In the genomic region with DNA sequence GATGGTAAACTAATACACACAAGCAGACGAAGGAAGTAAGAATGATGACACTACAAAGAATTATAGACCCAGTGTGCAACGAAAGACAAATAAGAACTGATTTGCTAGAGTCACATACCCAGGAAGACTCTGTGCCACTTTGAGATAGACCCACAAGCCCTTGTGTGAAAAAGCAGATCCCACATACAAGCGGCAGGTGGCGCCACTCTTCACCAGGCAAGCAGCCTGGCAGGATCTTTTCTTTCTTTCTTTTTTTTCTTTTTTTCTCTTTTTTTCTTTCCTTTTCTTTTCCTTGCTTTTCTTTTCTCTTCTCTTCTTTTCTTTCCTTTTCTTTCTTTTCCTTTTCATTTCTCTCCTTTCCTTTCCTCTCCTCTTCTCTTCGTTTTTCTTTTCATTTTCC, we compare ENCODE assay signal across 12 mouse cellular contexts. TPM values are rescaled to one million over a fixed set of nuclear protein-coding genes. Genes with fewer than 3 reads are reported as not detected.
A peak's percentile ranks its signal among the peaks of the same experiment; 100 is the strongest.
DNase-seq lines count a peak whose midpoint lies in the region; TF ChIP-seq lines count a peak whose summit lies in the region.
"Had no signal": no experiment of that assay in that cellular context is flagged by ENCODE, and none has a peak within 500 bp of the region (broad histone marks: within the 10 kb centered on the region; RNA-seq: fewer than 3 reads in every experiment).

No protein-coding gene starts in this region.

- 0 out of 2 replicates have a peak, but pooled peaks cover 3% of the 10 kb centered on the region for H3K27me3 ChIP-seq in E14TG2a.4 (ENCODE audit: insufficient read depth, low read length)

- no peaks in the 10 kb centered on the region for H3K4me1 ChIP-seq in E14TG2a.4 (replicated peaks; ENCODE audit: low read depth, low read length)

- H3K4me3 ChIP-seq in E14TG2a.4 (replicated peaks; ENCODE audit: low read length): no peak overlapping the region
- H3K4me3 ChIP-seq: erythroblast, embryonic 14.5 days had no signal

- no peaks in the 10 kb centered on the region for H3K36me3 ChIP-seq in E14TG2a.4 (ENCODE audit: insufficient read depth, low read length)

- no peaks in the 10 kb centered on the region for H3K9me3 ChIP-seq in E14TG2a.4 (ENCODE audit: low read length)

- peak; percentile 6 for DNase-seq in layer of hippocampus, adult 11-12 months (ENCODE audit: low spot score)
- DNase-seq in layer of hippocampus, postnatal 14 days (ENCODE audit: low spot score in 2 of 2): no peak
- peak; percentile 50 for DNase-seq in 416B (ENCODE audit: low read depth)
- peak; percentile 12 for DNase-seq in embryo, embryonic 11 days
- no peak for DNase-seq in right cerebral cortex, adult 2 months (ENCODE audit: low spot score in 2 of 2)
- DNase-seq in neural tube, embryonic 10.5 days (ENCODE audit: extremely low spot score, low spot score): no peak
- DNase-seq: gastrocnemius, postnatal 25 days; lung, postnatal 4 days had no signal

- peak; percentile 62 for TF ChIP-seq CTCF in E14TG2a.4 (conservative IDR thresholded peaks at IDR 0.05; ENCODE audit: low read length)

RNA-seq across cellular contexts. Expression of gene Crnn, which starts 32.9 kb away (rescaled TPM):
- not detected for total RNA-seq in layer of hippocampus, postnatal 14 days (2021)
- total RNA-seq: gastrocnemius, postnatal 25 days; hematopoietic stem cell, adult 5-6 weeks; layer of hippocampus, postnatal 25 days had no signal

RNA-seq across cellular contexts. Expression of gene Gm4858, which starts 43.0 kb away (rescaled TPM):
- total RNA-seq in layer of hippocampus, postnatal 14 days (2021): not detected
- total RNA-seq: gastrocnemius, postnatal 25 days; hematopoietic stem cell, adult 5-6 weeks; layer of hippocampus, postnatal 25 days had no signal

Comparison
In these comparisons a context has a peak if more than half of its experiments do, and no peak if none do; other contexts are left out.
1. DNase-seq: peak in layer of hippocampus, adult 11-12 months (single experiment), 416B (single experiment) and embryo, embryonic 11 days (single experiment); none in layer of hippocampus, postnatal 14 days (0 of 2), right cerebral cortex, adult 2 months (0 of 2) and neural tube, embryonic 10.5 days (single experiment).